Mouse (Mus musculus) B cell, adult 67 days (primary cell): ENCODE data around the gene Proz. TPM values are rescaled to one million over a fixed set of nuclear protein-coding genes. Genes with fewer than 3 reads are reported as not detected.

Source experiments
- total RNA-seq, 2 experiments: library from RNA; stranded (reverse); gene quantifications; 4 replicates each; pipeline ENCODE4 v1.2.4; 2023

The Proz gene
- total RNA-seq = not detected

DNA sequence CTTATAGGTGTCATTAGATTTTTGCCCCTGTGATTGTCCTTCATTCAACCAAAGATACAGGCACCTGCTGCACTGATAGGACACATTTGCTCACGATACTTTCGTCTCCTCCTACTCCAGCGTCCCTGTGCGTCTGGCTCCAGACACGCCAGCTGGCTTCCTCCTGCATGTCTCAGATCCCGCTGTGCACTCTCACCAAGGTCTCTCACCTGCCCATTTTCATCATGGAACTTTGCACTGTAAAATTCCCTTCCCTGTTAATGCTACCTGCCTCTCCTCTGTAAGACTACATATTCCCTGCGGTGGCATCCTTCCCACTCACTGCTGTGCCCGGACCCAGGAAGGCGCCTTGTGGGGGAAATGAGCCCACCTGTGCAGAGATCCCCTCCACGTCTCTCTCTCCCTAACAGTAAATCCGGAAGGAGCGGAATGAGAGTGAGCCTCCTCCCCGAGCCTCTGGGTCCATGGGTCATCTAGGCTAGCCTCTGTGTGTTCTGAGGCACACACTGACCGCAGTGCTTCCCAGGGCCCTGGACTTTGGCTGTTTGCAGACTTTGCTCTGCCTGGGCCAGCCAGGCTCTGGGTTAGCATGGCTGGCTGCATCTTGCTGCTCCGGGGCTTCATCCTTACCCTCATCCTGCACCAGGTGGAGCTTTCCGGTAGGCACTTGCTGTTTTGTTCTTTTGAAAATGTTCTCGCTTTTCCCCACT lies at the start of gene Proz:
Gene Proz (plus strand): TSS at position 474 of the 710 bp plus-strand sequence.

DNA sequence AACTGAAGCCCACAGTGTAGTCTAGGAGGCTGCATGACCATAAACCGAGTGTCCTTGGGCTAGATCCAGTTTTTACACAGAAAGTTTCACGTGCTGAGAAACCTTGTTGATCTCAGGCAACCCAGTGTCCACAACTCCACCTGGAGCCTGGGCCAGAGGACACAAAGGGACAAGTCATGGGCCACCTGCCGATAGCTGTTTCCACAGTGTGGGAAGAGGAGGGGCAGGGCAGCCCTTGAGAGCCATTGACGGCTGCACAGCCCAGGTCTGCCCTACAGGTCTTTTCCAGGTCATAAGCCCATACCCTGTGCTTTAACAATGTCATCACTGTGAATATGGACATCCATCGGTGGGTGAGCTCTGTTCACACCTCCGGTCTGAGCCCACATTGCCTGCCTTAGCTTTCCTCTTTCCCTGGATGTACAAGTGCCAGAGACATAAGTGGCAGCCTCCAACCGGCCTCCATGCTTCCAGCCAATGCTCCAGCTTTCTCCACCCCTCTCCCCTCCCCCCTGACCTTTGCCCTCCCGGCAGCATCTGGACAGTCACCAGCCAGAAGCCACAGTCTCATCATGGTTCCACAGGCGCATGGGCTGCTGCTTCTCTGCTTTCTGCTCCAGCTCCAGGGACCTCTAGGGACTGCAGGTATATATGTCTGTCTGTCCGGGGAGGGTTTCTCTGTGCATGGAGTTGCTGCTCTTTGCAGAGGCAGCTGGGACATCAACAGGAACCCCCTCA lies 35.1 kb upstream of the Proz start, which contains the start of gene F7:
Gene F7 (plus strand): TSS at position 548 of the 738 bp plus-strand sequence.

DNA sequence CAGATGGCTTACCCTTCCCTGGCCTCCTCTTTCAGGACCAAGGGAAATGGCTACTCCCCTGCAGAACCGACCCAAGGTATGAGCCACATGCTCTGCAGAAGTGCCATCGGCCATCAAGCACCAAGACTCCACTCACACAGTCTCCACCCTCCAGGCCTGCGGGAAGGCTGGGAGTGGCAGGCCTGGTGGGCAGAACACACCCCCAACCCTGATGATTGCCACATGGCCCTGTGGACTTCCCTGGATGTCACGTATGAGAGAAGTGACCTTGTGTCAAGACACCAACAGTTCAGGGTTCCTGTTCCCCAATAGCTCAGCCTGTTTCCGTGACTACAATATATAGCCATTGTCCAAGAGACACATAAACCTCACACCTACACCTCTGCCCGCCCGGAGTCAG lies 23.7 kb upstream of the Proz start, which contains the start of gene F10:
Gene F10 (plus strand): TSS at position 294 of the 400 bp plus-strand sequence.

DNA sequence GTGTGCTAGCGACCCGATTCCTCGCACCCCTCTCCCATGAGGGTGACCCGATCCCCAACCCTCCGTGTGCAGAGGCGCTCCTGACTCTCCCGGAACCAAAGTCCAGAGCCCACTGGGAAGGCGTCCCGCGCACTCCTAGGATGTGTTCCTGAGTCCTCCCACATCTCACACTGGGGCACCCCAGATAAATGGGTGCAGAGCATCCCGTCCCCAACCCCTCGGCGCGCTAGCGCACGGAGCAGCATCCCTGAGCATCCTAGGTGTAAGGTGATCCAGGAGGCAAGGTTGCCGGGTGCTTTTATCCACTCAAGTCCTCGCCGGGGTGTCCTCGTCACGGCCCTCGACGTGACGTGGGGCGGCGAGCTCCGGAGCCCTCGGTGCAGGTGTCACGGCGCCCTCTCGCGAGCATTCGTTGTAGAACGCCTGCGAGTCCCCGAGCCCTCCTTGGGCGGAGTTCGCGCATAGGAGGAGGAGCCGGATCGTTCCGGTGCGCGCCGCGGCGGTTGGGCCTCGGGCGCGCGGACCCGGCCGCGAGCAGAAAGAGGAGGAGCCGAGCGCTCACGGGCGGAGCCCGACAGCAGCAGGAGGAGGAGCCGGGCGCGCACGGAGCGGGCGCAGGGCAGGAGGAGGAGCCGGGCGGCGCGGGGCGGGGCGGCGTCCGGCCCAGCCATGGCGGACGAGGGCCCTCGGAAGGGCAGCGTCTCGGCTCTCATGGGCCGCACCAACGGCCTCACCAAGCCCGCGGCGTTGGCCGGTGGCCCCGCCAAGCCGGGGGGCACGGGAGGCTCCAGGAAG lies 44.6 kb downstream of the Proz start, which contains the start of the genes Pcid2 and Cul4a:
Gene Pcid2 (minus strand): TSS at position 373 of the 795 bp plus-strand sequence.
Gene Cul4a (plus strand): TSS at position 535 of the 795 bp plus-strand sequence.

Other genes starting within 250 kb of the Proz start
- gene Mcf2l, start 187.1 kb upstream of the Proz start, total RNA-seq = not detected
- gene F7, start 34.9 kb upstream of the Proz start, total RNA-seq = not detected
- gene F10, start 23.6 kb upstream of the Proz start, total RNA-seq = not detected
- gene Pcid2, start 44.5 kb downstream of the Proz start, total RNA-seq = 10 to 100 TPM; 35.5 to 38.6 TPM
- gene Cul4a, start 44.7 kb downstream of the Proz start, total RNA-seq = 10 to 100 TPM; 50.5 to 70.9 TPM
- gene Lamp1, start 98.2 kb downstream of the Proz start, total RNA-seq = 100 to 1,000 TPM; 127 to 133 TPM
- gene Grtp1, start 139.7 kb downstream of the Proz start, total RNA-seq = not detected
- not detected for gene Adprhl1, start 193.2 kb downstream of the Proz start, total RNA-seq
- gene Dcun1d2, start 227.2 kb downstream of the Proz start, total RNA-seq = 10 to 100 TPM; 15.5 to 16.7 TPM
- gene Tmco3, start 227.3 kb downstream of the Proz start, total RNA-seq = 10 to 100 TPM; 16.1 to 23.5 TPM